Mouse (Mus musculus) liver, embryonic 14.5 days (tissue): ENCODE data around the gene Zfp950. TPM values are rescaled to one million over a fixed set of nuclear protein-coding genes. Genes with fewer than 3 reads are reported as not detected.

Experiments used
- ATAC-seq: fragments of 200-750 bp; cut with Nextera tagmentation; 2 replicates; pipeline ENCODE4 v1.8.0; 2017; ENCODE audit warnings: moderate number of reproducible peaks, mild to moderate bottlenecking, moderate library complexity; ENCODE audit not compliant: insufficient read depth
- DNase-seq, 3 experiments: peaks; one replicate each; pipeline ENCODE4 v3.0.0-alpha.2; 2012 to 2013; ENCODE audit warnings: low read depth in 3 of 3, low spot score in 3 of 3
- H3K27ac ChIP-seq: fragments of 300-500 bp; sonication (generic); 2 replicates; pipeline ENCODE4 v1.5.1; 2014; ENCODE audit warnings: moderate library complexity, mild to moderate bottlenecking, control low read depth, inconsistent platforms
- H3K27me3 ChIP-seq: fragments of 300-500 bp; sonication (generic); 2 replicates; pipeline ENCODE4 v1.6.1; 2014; ENCODE audit warnings: mild to moderate bottlenecking, low read length, moderate library complexity; ENCODE audit not compliant: control insufficient read depth, insufficient read depth
- H3K36me3 ChIP-seq: fragments of 300-500 bp; sonication (generic); replicated peaks from 2 replicates; pipeline ENCODE4 v1.6.1; 2014; ENCODE audit warnings: low read depth; ENCODE audit not compliant: control insufficient read depth, insufficient read depth
- H3K4me1 ChIP-seq, 2 experiments: fragments of 200-500 bp in 1 of 2; fragments of 300-500 bp in 1 of 2; sonication (generic) in 1 of 2; replicated peaks; 2 replicates each; pipeline ENCODE4 v1.6.1; 2012 to 2014; ENCODE audit warnings: antibody characterized with exemption in 1 of 2, inconsistent platforms in 1 of 2, low read length in 1 of 2; ENCODE audit not compliant: control insufficient read depth in 2 of 2, insufficient read depth in 2 of 2
- H3K4me2 ChIP-seq: fragments of 300-500 bp; sonication (generic); 2 replicates; pipeline ENCODE4 v1.6.1; 2014; ENCODE audit warnings: low read depth, mild to moderate bottlenecking, control low read depth, moderate library complexity
- H3K4me3 ChIP-seq, 2 experiments: fragments of 200-500 bp in 1 of 2; fragments of 300-500 bp in 1 of 2; sonication (generic) in 1 of 2; 2 replicates each; pipeline ENCODE4 v1.5.1; 2012 to 2014; ENCODE audit warnings: low read depth in 2 of 2, low read length in 2 of 2, mild to moderate bottlenecking in 2 of 2, control low read depth in 1 of 2, inconsistent platforms in 1 of 2, moderate library complexity in 1 of 2; ENCODE audit not compliant: insufficient read depth in 1 of 2
- H3K9ac ChIP-seq: fragments of 300-500 bp; sonication (generic); replicated peaks from 2 replicates; pipeline ENCODE4 v1.6.1; 2014; ENCODE audit warnings: mild to moderate bottlenecking, control low read depth, moderate library complexity
- H3K9me3 ChIP-seq: fragments of 300-500 bp; sonication (generic); 2 replicates; pipeline ENCODE4 v1.6.1; 2016; ENCODE audit warnings: low read length, mixed read lengths; ENCODE audit not compliant: control insufficient read depth
- CTCF ChIP-seq: IDR thresholded peaks from 2 replicates; pipeline ENCODE4 v1.5.1; 2016; ENCODE audit warnings: antibody characterized with exemption, low read depth, control low read depth
- EP300 ChIP-seq: IDR thresholded peaks from 2 replicates; pipeline ENCODE4 v1.6.1; 2016; ENCODE audit warnings: antibody characterized with exemption, low read depth
- WGBS: fragments of 180-500 bp; shearing (Covaris S2); extraction: QIAGEN DNeasy Blood & Tissue Kit; methylation state at CpG from one replicate; pipeline ENCODE4 v1.1.7; 2014; ENCODE audit not compliant: insufficient replicate concordance; 5-methylcytosine and 5-hydroxymethylcytosine counted together
- polyA plus RNA-seq, 2 experiments: library from polyadenylated mRNA; depleted of rRNA in 1 of 2; stranded (reverse) in 1 of 2; unstranded in 1 of 2; fragments of >200 nt; fragmentation: Nextera tagmentation in 1 of 2; extraction: Ambion mirVana in 1 of 2; gene quantifications; 2 replicates each; pipeline versions ENCODE4 v1.2.1 to v1.2.3; 2012 to 2014

Gene Zfp950
- polyA plus RNA-seq, 2 experiments, result 5.7 to 10.5 TPM

GRCm38 (mm10) chr19:61090541-61090940 is 50.1 kb downstream of the Zfp950 start:
- no peak for ATAC-seq
- Histone ChIP-seq H3K4me3 (no peak overlapping the region), H3K27me3 (no peaks in the 10 kb centered on the region), H3K4me2 (no peak overlapping the region), H3K36me3 (no peaks in the 10 kb centered on the region), H3K9ac (no peak overlapping the region), H3K4me1 (no peaks in the 10 kb centered on the region), H3K9me3 (no peaks in the 10 kb centered on the region), H3K27ac (no peak overlapping the region)
- 67% methylated on average over 4 of the region's 4 CpGs for WGBS
- no peak for TF ChIP-seq CTCF
- no peak for TF ChIP-seq EP300
- no peak for DNase-seq

- H3K36me3 ChIP-seq, result no peaks in the 10 kb centered on the region
- H3K9me3 ChIP-seq, result no peaks in the 10 kb centered on the region
- 69% methylated on average over 3 of the region's 3 CpGs for WGBS
- H3K9ac ChIP-seq, result no peak overlapping the region
- no peaks in the 10 kb centered on the region for H3K27me3 ChIP-seq
- no peak overlapping the region for H3K4me3 ChIP-seq
- TF ChIP-seq EP300 (no peak), CTCF (no peak)
- no peaks in the 10 kb centered on the region for H3K4me1 ChIP-seq
- H3K4me2 ChIP-seq, result no peak overlapping the region
- no peak overlapping the region for H3K27ac ChIP-seq
- no peak for ATAC-seq
- DNase-seq, result no peak
Observed at GRCm38 (mm10) chr19:61089001-61089400, 51.6 kb downstream of the Zfp950 start.

- ATAC-seq (no peak), DNase-seq (no peak)
- Histone ChIP-seq H3K4me3 (no peak overlapping the region), H3K4me2 (no peak overlapping the region), H3K27me3 (no peaks in the 10 kb centered on the region), H3K36me3 (no peaks in the 10 kb centered on the region), H3K4me1 (no peaks in the 10 kb centered on the region), H3K27ac (no peak overlapping the region), H3K9ac (no peak overlapping the region), H3K9me3 (no peaks in the 10 kb centered on the region)
- TF ChIP-seq CTCF (no peak), EP300 (no peak)
- 66% methylated on average over 1 of the region's 1 CpGs for WGBS
Observed at GRCm38 (mm10) chr19:61087781-61088180, 52.9 kb downstream of the Zfp950 start.

- no peak overlapping the region for H3K27ac ChIP-seq
- no peak overlapping the region for H3K4me3 ChIP-seq
- no peak for TF ChIP-seq CTCF
- no peak for TF ChIP-seq EP300
- no peaks in the 10 kb centered on the region for H3K4me1 ChIP-seq
- H3K27me3 ChIP-seq, result no peaks in the 10 kb centered on the region
- no peaks in the 10 kb centered on the region for H3K9me3 ChIP-seq
- 20% methylated on average over 2 of the region's 2 CpGs for WGBS
- ATAC-seq (no peak), DNase-seq (no peak)
- H3K36me3 ChIP-seq, result no peaks in the 10 kb centered on the region
- H3K9ac ChIP-seq, result no peak overlapping the region
- no peak overlapping the region for H3K4me2 ChIP-seq
Observed at GRCm38 (mm10) chr19:61085217-61085616, 55.4 kb downstream of the Zfp950 start.

- Histone ChIP-seq H3K9ac (no peak overlapping the region), H3K27ac (no peak overlapping the region), H3K4me2 (no peak overlapping the region), H3K4me3 (no peak overlapping the region), H3K4me1 (no peaks in the 10 kb centered on the region), H3K36me3 (no peaks in the 10 kb centered on the region), H3K27me3 (no peaks in the 10 kb centered on the region), H3K9me3 (no peaks in the 10 kb centered on the region)
- ATAC-seq (peak; percentile 50; the same call in 1 of the 2 replicates), DNase-seq (peak; percentile 49 to 58 (median 53))
- 23% methylated on average over 4 of the region's 4 CpGs for WGBS
- TF ChIP-seq EP300 (no peak), CTCF (peak; percentile 95)
Observed at GRCm38 (mm10) chr19:61084149-61084940, 56.3 kb downstream of the Zfp950 start.
